Mouse (Mus musculus): ENCODE data around the gene Pard3. TPM values are rescaled to one million over a fixed set of nuclear protein-coding genes. Genes with fewer than 3 reads are reported as not detected.
A peak's percentile ranks its signal among the peaks of the same experiment; 100 is the strongest.

The Pard3 gene
- polyA plus RNA-seq, 1 experiment from 2014 or later: 33.8 TPM

DNA sequence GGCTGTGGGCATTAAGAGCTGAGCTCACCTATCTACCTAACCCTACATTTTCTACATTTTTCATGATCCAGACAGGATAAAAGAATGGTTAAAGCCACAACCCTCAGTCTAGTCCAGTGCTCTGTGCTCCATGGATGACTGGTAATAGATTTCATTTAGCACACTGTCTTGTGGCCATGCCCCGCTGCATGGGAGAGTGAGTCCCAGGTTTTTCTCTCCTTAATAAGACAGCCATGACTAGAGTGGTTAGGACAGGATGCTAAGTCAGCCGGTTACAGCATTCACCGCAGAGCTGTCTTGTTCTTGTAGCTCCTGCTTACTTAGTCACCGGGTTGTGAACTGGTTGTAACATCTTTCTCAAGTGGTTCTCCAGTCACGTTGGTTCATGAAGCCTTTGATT, 49.5 kb downstream of the Pard3 start:
- no peak overlapping the region for H3K27ac ChIP-seq (ENCODE audit: low read depth)
- ATAC-seq (ENCODE audit: insufficient read depth) (no peak), DNase-seq (no peak)
- H3K9ac ChIP-seq: no peak overlapping the region
- H3K27me3 ChIP-seq (ENCODE audit: insufficient read depth, low read length): no peaks in the 10 kb centered on the region
- H3K9me3 ChIP-seq (ENCODE audit: low read depth, low read length): no peaks in the 10 kb centered on the region
- peaks cover 5% of the 10 kb centered on the region; the same call in 1 of the 2 replicates for H3K4me1 ChIP-seq (ENCODE audit: insufficient read depth)
- H3K36me3 ChIP-seq (ENCODE audit: insufficient read depth): no peaks in the 10 kb centered on the region
- no peak overlapping the region for H3K4me2 ChIP-seq
- H3K4me3 ChIP-seq (ENCODE audit: low read depth, low read length): no peak overlapping the region
- TF ChIP-seq CTCF (IDR thresholded peaks at IDR 0.05; ENCODE audit: low read depth): no peak
- WGBS: 77% methylated on average over 5 of the region's 5 CpGs

DNA sequence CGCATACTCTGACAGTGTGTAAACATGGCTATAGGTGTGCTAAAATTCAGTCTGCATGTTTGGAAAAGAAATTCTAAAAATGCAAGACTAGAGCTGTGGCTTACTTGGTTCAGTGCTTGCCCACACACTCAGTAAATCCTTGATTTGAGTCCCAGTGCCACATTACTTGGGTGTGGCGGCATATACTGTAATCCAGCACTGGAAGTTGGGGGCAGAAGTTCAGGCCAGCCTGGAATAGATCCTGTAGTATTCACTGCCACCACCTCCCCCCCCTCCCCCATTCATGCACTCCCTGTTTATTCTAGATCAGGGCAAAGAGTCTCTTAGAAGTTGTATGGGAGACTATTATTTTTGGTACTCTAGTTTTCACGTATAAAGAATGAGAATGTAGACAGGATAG, 52.1 kb downstream of the Pard3 start:
- no peak overlapping the region for H3K4me2 ChIP-seq
- no peak overlapping the region for H3K4me3 ChIP-seq (ENCODE audit: low read depth, low read length)
- no peaks in the 10 kb centered on the region for H3K9me3 ChIP-seq (ENCODE audit: low read depth, low read length)
- no peaks in the 10 kb centered on the region for H3K4me1 ChIP-seq (ENCODE audit: insufficient read depth)
- no peaks in the 10 kb centered on the region for H3K36me3 ChIP-seq (ENCODE audit: insufficient read depth)
- 58% methylated on average over 3 of the region's 3 CpGs for WGBS
- no peak for DNase-seq
- no peaks in the 10 kb centered on the region for H3K27me3 ChIP-seq (ENCODE audit: insufficient read depth, low read length)
- no peak for TF ChIP-seq CTCF (IDR thresholded peaks at IDR 0.05; ENCODE audit: low read depth)
- no peak for ATAC-seq (ENCODE audit: insufficient read depth)
- no peak overlapping the region for H3K27ac ChIP-seq (ENCODE audit: low read depth)
- H3K9ac ChIP-seq: no peak overlapping the region

DNA sequence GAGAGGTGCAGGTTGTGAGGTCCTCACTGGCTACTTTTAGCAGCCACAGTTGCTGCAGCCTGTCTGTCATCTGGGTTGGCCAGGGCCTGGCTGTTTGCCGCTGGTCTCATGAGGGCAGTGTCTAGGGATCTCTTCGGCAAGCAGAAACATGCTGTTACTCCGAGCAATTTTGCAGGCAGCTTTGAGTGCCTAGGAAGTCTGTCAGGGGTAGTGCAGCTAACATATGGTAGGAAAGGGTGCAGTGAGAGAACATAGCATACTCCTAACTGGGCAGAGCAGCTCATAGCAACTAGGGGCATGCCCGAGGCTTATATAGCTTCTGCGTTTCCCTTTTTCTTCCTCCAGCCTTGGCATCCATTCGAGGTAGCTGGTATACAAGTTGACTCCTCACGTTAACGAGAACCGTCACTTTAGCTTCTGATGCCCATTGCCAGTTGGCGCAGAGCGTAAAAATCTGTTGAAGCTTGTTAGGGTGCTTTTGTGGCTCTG, 54.7 kb downstream of the Pard3 start:
- Histone ChIP-seq H3K4me2 (no peak overlapping the region), H3K4me1 (ENCODE audit: insufficient read depth) (no peaks in the 10 kb centered on the region), H3K27ac (ENCODE audit: low read depth) (no peak overlapping the region), H3K9ac (no peak overlapping the region), H3K9me3 (ENCODE audit: low read depth, low read length) (no peaks in the 10 kb centered on the region), H3K36me3 (ENCODE audit: insufficient read depth) (no peaks in the 10 kb centered on the region), H3K27me3 (ENCODE audit: insufficient read depth, low read length) (no peaks in the 10 kb centered on the region), H3K4me3 (ENCODE audit: low read depth, low read length) (no peak overlapping the region)
- TF ChIP-seq CTCF (IDR thresholded peaks at IDR 0.05; ENCODE audit: low read depth): no peak
- ATAC-seq (ENCODE audit: insufficient read depth) (no peak), DNase-seq (no peak)
- 80% methylated on average over 11 of the region's 11 CpGs for WGBS

DNA sequence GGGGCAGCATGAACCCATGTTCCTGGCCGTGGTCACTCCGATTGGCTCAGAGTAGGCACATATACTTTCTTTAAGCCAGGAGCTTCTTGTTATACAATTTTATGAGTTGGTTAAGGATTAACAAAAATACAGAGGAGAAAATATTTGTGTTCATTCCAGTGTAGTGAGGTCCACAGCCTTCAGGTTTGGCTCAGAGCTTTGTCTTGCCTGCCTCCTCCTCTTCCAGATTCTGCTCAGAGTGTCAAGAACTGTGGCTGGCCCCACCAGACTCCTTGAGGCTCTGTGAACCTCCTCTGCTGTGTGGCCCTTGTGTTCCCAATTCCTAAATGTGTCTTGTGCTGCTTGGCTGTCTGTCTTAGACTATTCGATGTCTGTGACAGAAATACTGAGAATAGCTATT, 59.7 kb downstream of the Pard3 start:
- H3K9me3 ChIP-seq (ENCODE audit: low read depth, low read length): no peaks in the 10 kb centered on the region
- no peak overlapping the region for H3K27ac ChIP-seq (ENCODE audit: low read depth)
- no peak for TF ChIP-seq CTCF (IDR thresholded peaks at IDR 0.05; ENCODE audit: low read depth)
- H3K27me3 ChIP-seq (ENCODE audit: insufficient read depth, low read length): no peaks in the 10 kb centered on the region
- no peak overlapping the region for H3K4me2 ChIP-seq
- H3K36me3 ChIP-seq (ENCODE audit: insufficient read depth): no peaks in the 10 kb centered on the region
- no peak overlapping the region for H3K9ac ChIP-seq
- ATAC-seq (ENCODE audit: insufficient read depth): no peak
- DNase-seq: no peak
- peaks cover 26% of the 10 kb centered on the region for H3K4me1 ChIP-seq (ENCODE audit: insufficient read depth)
- 82% methylated on average over 3 of the region's 3 CpGs for WGBS
- H3K4me3 ChIP-seq (ENCODE audit: low read depth, low read length): no peak overlapping the region

DNA sequence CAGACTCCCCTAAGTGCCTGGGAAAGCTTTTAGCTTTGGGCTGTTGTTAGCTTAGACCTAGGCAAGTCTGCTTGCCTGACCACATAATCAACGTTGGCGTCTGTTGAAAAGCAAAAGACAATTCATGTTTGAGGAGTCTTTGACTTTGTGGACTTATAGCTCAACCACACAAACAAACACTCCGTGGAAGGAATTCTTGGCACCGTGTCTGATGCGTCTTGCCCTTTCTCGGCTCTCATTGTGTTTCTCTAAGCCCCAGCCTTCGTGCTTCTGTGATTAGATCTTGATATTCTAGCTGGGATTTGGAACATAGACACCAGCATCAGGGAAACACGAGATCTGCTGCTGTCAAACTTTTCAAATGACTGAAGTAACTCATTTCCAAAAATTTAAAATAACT, 61.1 kb downstream of the Pard3 start:
- Histone ChIP-seq H3K4me1 (ENCODE audit: insufficient read depth) (peaks cover 26% of the 10 kb centered on the region), H3K36me3 (ENCODE audit: insufficient read depth) (no peaks in the 10 kb centered on the region), H3K9ac (no peak overlapping the region), H3K9me3 (ENCODE audit: low read depth, low read length) (no peaks in the 10 kb centered on the region), H3K27me3 (ENCODE audit: insufficient read depth, low read length) (no peaks in the 10 kb centered on the region), H3K27ac (ENCODE audit: low read depth) (peak overlapping the region; percentile 67), H3K4me2 (no peak overlapping the region), H3K4me3 (ENCODE audit: low read depth, low read length) (no peak overlapping the region)
- 10% methylated on average over 8 of the region's 8 CpGs for WGBS
- TF ChIP-seq CTCF (IDR thresholded peaks at IDR 0.05; ENCODE audit: low read depth): no peak
- DNase-seq (peak; percentile 86), ATAC-seq (ENCODE audit: insufficient read depth) (peak; percentile 64; the same call in 1 of the 2 replicates)

DNA sequence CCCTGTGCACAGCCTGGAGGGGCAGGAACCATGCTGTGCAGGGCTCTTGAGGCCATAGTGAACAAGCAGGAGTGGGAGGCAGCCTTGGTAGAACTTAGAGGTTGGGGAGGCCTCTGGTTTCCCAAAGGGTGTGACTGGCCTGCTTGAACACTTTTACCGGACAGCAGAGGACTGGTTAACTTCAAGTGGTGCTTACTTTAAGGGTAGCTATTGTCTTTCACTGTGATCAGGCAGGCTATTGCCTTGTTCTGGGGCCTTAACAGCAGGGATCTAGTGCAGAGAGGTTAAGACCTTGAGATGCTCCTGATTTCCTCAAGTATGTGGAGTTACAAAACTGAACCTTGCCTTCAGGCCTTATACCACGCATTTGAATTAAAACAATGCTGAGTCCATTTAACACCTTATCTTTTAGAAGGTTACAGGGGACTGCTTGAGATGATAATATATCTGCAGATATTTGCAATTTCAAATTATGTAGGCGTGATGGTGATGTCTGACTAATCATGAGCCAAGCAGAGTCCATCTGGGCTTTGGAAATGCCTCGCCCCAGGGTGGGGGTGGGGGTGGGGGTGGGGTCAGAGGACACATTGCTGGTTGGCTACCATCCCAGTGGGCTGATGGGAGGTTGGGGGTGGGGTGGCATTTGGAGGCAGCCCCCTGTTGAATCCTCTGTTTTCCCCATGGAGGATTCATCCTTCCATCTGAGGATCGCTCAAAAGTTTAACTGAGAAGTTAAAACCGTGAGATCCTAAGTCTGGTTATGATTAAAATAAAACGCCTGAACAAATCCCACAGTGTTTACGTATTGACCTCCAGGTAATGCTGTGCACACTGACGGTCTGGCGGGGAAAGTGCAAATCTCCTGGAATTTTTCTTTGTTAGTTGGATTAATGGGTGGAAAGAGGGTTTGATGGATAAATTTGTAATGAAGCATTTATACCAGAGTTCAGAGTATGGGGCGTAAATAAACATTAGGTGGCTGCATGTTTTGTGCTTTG, 62.3 kb downstream of the Pard3 start:
- H3K4me1 ChIP-seq (ENCODE audit: insufficient read depth): peaks cover 26% of the 10 kb centered on the region

DNA sequence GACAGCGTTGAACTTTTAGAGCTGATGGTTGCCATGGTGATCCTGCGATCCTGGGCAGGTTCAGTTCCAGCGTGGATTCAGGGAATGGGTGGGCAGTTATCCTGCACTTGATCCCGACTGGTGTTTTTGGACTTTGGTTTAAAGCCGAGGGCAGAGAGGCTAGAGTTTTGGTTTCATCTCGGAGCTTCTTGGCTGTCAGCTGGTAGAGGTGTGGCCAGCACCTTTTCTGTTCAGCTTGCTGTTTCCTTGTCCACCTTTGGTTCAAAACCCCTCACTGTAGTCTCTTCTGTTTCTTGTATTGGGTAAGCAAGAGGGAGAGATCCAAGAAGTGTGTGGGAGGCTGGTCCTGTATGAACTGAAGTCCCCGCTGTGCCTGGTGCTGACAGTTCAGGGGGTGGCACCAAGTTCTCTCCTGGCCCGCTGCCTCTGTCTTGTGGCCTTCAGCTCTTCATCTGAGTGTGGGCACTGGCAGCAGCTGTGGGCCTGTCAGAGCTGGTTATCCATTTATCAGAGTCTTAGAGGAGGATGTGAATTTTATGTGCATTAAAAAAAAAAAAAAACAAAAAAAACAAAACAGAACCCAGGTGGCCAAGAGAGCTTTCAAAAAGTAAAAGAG, 65.2 kb downstream of the Pard3 start:
- Histone ChIP-seq H3K4me2 (no peak overlapping the region), H3K27ac (ENCODE audit: low read depth) (no peak overlapping the region), H3K9ac (no peak overlapping the region), H3K4me3 (ENCODE audit: low read depth, low read length) (no peak overlapping the region), H3K4me1 (ENCODE audit: insufficient read depth) (peaks cover 26% of the 10 kb centered on the region), H3K36me3 (ENCODE audit: insufficient read depth) (no peaks in the 10 kb centered on the region), H3K9me3 (ENCODE audit: low read depth, low read length) (no peaks in the 10 kb centered on the region), H3K27me3 (ENCODE audit: insufficient read depth, low read length) (no peaks in the 10 kb centered on the region)
- no peak for TF ChIP-seq CTCF (IDR thresholded peaks at IDR 0.05; ENCODE audit: low read depth)
- DNase-seq (no peak), ATAC-seq (ENCODE audit: insufficient read depth) (no peak)
- whole genome bisulfite sequencing: 41% methylated on average over 8 of the region's 8 CpGs

More for the DNA sequence above, 62.3 kb downstream of the Pard3 start:
- Histone ChIP-seq H3K27me3 (ENCODE audit: insufficient read depth, low read length) (no peaks in the 10 kb centered on the region), H3K36me3 (ENCODE audit: insufficient read depth) (no peaks in the 10 kb centered on the region), H3K9me3 (ENCODE audit: low read depth, low read length) (no peaks in the 10 kb centered on the region), H3K4me2 (no peak overlapping the region), H3K27ac (ENCODE audit: low read depth) (no peak overlapping the region; the same call in 1 of the 2 replicates), H3K4me3 (ENCODE audit: low read depth, low read length) (no peak overlapping the region), H3K9ac (no peak overlapping the region)
- DNase-seq: no peak
- ATAC-seq (ENCODE audit: insufficient read depth): peak; percentile 35; the same call in 1 of the 2 replicates
- no peak for TF ChIP-seq CTCF (IDR thresholded peaks at IDR 0.05; ENCODE audit: low read depth)
- WGBS: 26% methylated on average over 11 of the region's 11 CpGs
